Mouse (Mus musculus): Measurements from ENCODE around the gene Tmem247. TPM values are rescaled to one million over a fixed set of nuclear protein-coding genes. Genes with fewer than 3 reads are reported as not detected.

The Tmem247 gene
- polyA plus RNA-seq, 1 experiment from 2014 or later: not detected

Other genes starting within 250 kb of the Tmem247 start
- 8.8 and 10.1 TPM in 2 replicates for gene Epas1, start 163.6 kb upstream of the Tmem247 start, polyA plus RNA-seq (2015; fragmentation: Nextera tagmentation; extraction: Ambion mirVana)
- gene Atp6v1e2, start 30.5 kb downstream of the Tmem247 start, polyA plus RNA-seq (2015; fragmentation: Nextera tagmentation; extraction: Ambion mirVana): 0.21 TPM in 1 of 2 replicates, not detected in the other
- 12.1 and 13.0 TPM in 2 replicates for gene Rhoq, start 45.7 kb downstream of the Tmem247 start, polyA plus RNA-seq (2015; fragmentation: Nextera tagmentation; extraction: Ambion mirVana)
- gene Pigf, start 108.1 kb downstream of the Tmem247 start, polyA plus RNA-seq (2015; fragmentation: Nextera tagmentation; extraction: Ambion mirVana): 30.7 and 35.0 TPM in 2 replicates
- gene Cript, start 108.2 kb downstream of the Tmem247 start, polyA plus RNA-seq (2015; fragmentation: Nextera tagmentation; extraction: Ambion mirVana): 129 and 145 TPM in 2 replicates
- gene Socs5, start 190.3 kb downstream of the Tmem247 start, polyA plus RNA-seq (2015; fragmentation: Nextera tagmentation; extraction: Ambion mirVana): 14.2 and 15.5 TPM in 2 replicates